Mouse (Mus musculus): ENCODE measurements at regions not wholly inside any gene's neighbourhood (a gene's known extent, or its start where the extent isn't known, plus 50 kb on each side); places are given as distances from the start of the nearest gene placed in this dataset.
"Not testable (repeated sequence)": the region's sequence is repeated elsewhere in the genome, so short reads cannot be mapped to it uniquely, and the experiment has no call there.

- no peak for DNase-seq (ENCODE audit: low spot score)
Measured at GRCm38 (mm10) chr4:22803665-22804064, 315.5 kb upstream of the Pou3f2 start.

GRCm38 (mm10) chr4:22792826-22793225 is 304.7 kb upstream of the Pou3f2 start:
- DNase-seq (ENCODE audit: low spot score), result no peak

- DNase-seq (ENCODE audit: low spot score), result no peak
Measured at GRCm38 (mm10) chr4:22787866-22788265, 299.7 kb upstream of the Pou3f2 start.

- not testable (repeated sequence) for DNase-seq (ENCODE audit: low spot score)
Measured at GRCm38 (mm10) chr4:22763026-22763425, 274.9 kb upstream of the Pou3f2 start.
